Mouse (Mus musculus) bone marrow macrophage, adult 2 months (primary cell): ENCODE data around the gene Ext2. TPM values are rescaled to one million over a fixed set of nuclear protein-coding genes. Genes with fewer than 3 reads are reported as not detected.

Source experiments
- H3K27ac ChIP-seq: 2 replicates; pipeline ENCODE4 v1.5.1; 2012; ENCODE audit warnings: low read depth, low read length; ENCODE audit not compliant: insufficient read depth
- H3K4me1 ChIP-seq: 2 replicates; pipeline ENCODE4 v1.6.1; 2012; ENCODE audit warnings: low read length; ENCODE audit not compliant: control insufficient read depth, insufficient read depth
- H3K4me3 ChIP-seq: 2 replicates; pipeline ENCODE4 v1.5.1; 2012; ENCODE audit warnings: mild to moderate bottlenecking, low read length, moderate library complexity; ENCODE audit not compliant: insufficient read depth
- CTCF ChIP-seq: IDR thresholded peaks from 2 replicates; pipeline ENCODE4 v1.5.1; 2012; ENCODE audit warnings: low read depth, mild to moderate bottlenecking, low read length, moderate library complexity
- POLR2A ChIP-seq: IDR thresholded peaks from 2 replicates; pipeline ENCODE4 v1.6.1; 2012; ENCODE audit warnings: mild to moderate bottlenecking, low read depth, low read length, borderline replicate concordance
- polyA plus RNA-seq: library from polyadenylated mRNA; stranded (reverse); fragments of >200 nt; gene quantifications from 2 replicates; pipeline ENCODE4 v1.2.4, GENCODE M21; 2012; ENCODE audit not compliant: missing spikeins, insufficient read depth, insufficient read length

Ext2 gene
- polyA plus RNA-seq, 1 experiment: 43.7 TPM

GRCm38 (mm10) chr2:93723138-93723744, 99.1 kb downstream of the Ext2 start:
- no peak for TF ChIP-seq POLR2A
- TF ChIP-seq CTCF: no peak
- Histone ChIP-seq H3K4me1 (peaks cover 5% of the 10 kb centered on the region), H3K27ac (no peak overlapping the region), H3K4me3 (no peak overlapping the region)

- TF ChIP-seq CTCF (no peak), POLR2A (no peak)
- no peak overlapping the region for H3K4me3 ChIP-seq
- no peak overlapping the region for H3K27ac ChIP-seq
- H3K4me1 ChIP-seq: peaks cover 5% of the 10 kb centered on the region
Observed at GRCm38 (mm10) chr2:93720956-93721355, 101.4 kb downstream of the Ext2 start.

- Histone ChIP-seq H3K27ac (no peak overlapping the region), H3K4me3 (no peak overlapping the region), H3K4me1 (peaks cover 5% of the 10 kb centered on the region)
- TF ChIP-seq POLR2A (no peak), CTCF (no peak)
Observed at GRCm38 (mm10) chr2:93719792-93720675, 102.3 kb downstream of the Ext2 start.

- TF ChIP-seq POLR2A (no peak), CTCF (no peak)
- H3K4me3 ChIP-seq: no peak overlapping the region
- H3K27ac ChIP-seq: no peak overlapping the region
- no peaks in the 10 kb centered on the region for H3K4me1 ChIP-seq
Observed at GRCm38 (mm10) chr2:93713267-93713666, 109.1 kb downstream of the Ext2 start.

GRCm38 (mm10) chr2:93711460-93711859, 110.9 kb downstream of the Ext2 start:
- H3K27ac ChIP-seq: no peak overlapping the region
- TF ChIP-seq POLR2A: no peak
- TF ChIP-seq CTCF: no peak
- H3K4me3 ChIP-seq: no peak overlapping the region
- no peaks in the 10 kb centered on the region; the same call in 1 of the 2 replicates for H3K4me1 ChIP-seq

- no peak for TF ChIP-seq CTCF
- TF ChIP-seq POLR2A: no peak
- no peak overlapping the region for H3K27ac ChIP-seq
- H3K4me3 ChIP-seq: no peak overlapping the region
- no peaks in the 10 kb centered on the region; the same call in 1 of the 2 replicates for H3K4me1 ChIP-seq
Observed at GRCm38 (mm10) chr2:93709696-93710095, 112.7 kb downstream of the Ext2 start.

- TF ChIP-seq POLR2A (no peak), CTCF (no peak)
- Histone ChIP-seq H3K27ac (no peak overlapping the region), H3K4me3 (no peak overlapping the region), H3K4me1 (no peaks in the 10 kb centered on the region; the same call in 1 of the 2 replicates)
Observed at GRCm38 (mm10) chr2:93709241-93709640, 113.1 kb downstream of the Ext2 start.

- H3K4me3 ChIP-seq: no peak overlapping the region
- no peak for TF ChIP-seq POLR2A
- no peak for TF ChIP-seq CTCF
- H3K27ac ChIP-seq: no peak overlapping the region
Observed at GRCm38 (mm10) chr2:93706825-93707224, 115.5 kb downstream of the Ext2 start.

GRCm38 (mm10) chr2:93706407-93706806, 116.0 kb downstream of the Ext2 start:
- H3K4me1 ChIP-seq: no peaks in the 10 kb centered on the region; the same call in 1 of the 2 replicates
- no peak overlapping the region for H3K27ac ChIP-seq
- TF ChIP-seq CTCF (no peak), POLR2A (no peak)
- no peak overlapping the region for H3K4me3 ChIP-seq

More at GRCm38 (mm10) chr2:93706825-93707224, 115.5 kb downstream of the Ext2 start:
- no peaks in the 10 kb centered on the region; the same call in 1 of the 2 replicates for H3K4me1 ChIP-seq

GRCm38 (mm10) chr2:93704195-93704594, 118.2 kb downstream of the Ext2 start:
- H3K27ac ChIP-seq: no peak overlapping the region
- TF ChIP-seq POLR2A: no peak
- no peak for TF ChIP-seq CTCF
- H3K4me3 ChIP-seq: no peak overlapping the region
- H3K4me1 ChIP-seq: no peaks in the 10 kb centered on the region; the same call in 1 of the 2 replicates
